Mouse (Mus musculus): ENCODE results near the gene Ppm1m.

Ppm1m gene

DNA sequence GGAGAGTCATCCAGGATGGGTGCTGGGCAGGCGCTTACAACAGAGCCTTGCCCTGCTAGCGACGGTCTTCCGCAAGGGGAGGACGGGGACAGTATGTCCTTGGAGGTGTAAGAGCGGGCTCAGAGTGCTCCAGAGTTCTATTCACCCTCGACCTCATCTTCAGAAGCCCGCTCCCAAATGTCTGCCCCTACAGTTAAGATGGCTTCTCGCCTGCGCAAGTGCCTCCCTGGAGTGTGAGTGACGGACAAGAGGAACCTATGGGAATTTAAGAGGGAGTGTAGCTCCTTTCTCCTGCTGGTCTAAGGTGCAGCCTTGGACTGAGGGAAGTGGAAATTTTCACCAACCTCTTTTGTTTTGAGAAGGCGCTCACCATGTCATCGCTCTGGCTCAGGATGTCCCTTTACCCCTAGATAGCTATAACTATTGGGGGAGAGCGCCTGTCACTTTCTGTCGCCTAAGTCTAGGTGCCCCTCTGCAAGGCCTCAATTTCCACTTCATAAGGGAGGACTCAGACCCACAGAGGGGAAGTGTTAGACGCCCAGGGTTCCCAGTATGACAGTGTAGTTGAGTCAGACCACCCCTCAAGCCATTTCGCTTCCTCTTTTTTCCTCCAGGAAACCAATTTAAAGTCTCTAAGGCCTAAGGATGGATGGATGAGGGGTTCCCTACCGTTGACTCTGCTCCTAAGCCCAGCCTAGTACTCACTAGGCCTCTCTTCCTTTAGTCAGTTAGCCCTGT lies at the start of gene Ppm1m:
Ppm1m (minus strand) TSS at position 212 of the 738 bp plus-strand sequence.
- no peak for DNase-seq

GRCm38 (mm10) chr9:106242813-106243488 lies 43.4 kb upstream of the Ppm1m start:
- no peak for DNase-seq

DNA sequence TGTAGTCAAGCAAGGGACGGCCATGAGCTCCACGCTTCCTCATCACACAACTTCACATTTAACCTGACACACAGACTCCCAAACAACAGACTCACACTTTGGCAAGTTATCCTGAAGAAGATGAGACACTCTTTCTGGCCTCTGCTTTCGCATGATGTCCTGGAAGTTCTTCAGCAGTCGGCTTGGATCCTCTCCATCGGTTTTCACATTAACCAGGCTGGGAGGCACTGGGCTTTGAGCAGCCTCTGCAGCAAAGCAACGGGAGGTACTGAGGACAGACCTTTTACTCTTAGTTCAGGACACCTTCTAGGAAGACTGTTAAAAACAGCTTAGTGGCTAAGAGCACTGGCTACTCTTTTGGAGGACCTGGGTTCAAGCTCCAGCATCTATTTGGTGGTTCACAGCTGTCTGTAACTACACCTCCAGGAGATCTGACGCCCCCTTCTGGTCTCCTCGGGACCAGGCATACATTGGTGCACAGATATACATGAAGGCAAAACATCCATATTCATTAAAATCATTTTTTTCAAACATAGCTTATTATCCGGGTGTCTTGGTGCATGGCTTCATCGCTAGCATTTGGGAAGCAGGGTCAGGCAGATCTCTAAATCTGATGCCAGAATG lies 42.1 kb upstream of the Ppm1m start:
- DNase-seq: no peak

DNA sequence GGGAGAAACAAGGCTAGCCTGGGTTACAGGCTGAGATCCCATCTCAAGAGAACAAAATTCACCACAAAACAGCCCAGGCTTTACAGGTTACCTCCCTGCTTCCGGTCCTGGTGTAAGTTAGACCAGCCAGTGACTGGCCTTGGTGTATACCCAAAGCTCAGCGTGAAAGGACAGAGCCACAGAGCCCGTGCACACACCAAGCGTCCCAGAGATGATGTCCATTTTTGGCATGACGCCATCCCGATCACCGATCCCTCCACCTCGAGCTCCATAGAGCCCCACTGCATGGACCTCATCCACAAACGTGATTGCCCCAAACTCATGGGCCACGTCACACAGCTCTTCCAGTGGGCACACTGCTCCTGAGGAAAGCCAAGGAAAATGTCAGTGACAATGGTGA lies 38.3 kb upstream of the Ppm1m start:
- no peak for DNase-seq

- DNase-seq: no peak
Measured at GRCm38 (mm10) chr9:106237401-106237800, 37.9 kb upstream of the Ppm1m start.

- DNase-seq: no peak
Measured at GRCm38 (mm10) chr9:106236818-106237211, 37.3 kb upstream of the Ppm1m start.

GRCm38 (mm10) chr9:106236156-106236817 lies 36.7 kb upstream of the Ppm1m start:
- DNase-seq: no peak

GRCm38 (mm10) chr9:106235194-106235830 lies 35.8 kb upstream of the Ppm1m start:
- no peak for DNase-seq

DNA sequence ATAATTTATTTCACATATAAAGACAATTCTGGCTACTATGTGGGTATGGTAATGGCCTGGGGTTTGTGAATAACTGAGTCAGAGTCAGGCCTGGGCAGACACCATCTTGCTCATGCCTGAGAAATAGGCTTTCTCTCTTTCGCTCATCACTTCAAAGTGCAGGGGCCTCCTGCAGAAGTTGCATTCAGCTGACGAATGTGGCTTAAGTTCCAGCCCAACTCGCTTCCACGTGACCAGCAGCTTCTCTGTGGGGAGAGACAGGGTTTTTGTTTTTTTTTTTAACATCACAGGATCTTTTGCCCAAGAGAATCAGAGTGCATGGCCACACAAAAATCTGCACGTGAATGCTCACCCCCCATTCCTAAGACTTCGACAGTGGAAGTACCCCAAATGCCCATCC lies 34.4 kb upstream of the Ppm1m start:
- no peak for DNase-seq

- no peak for DNase-seq
Measured at GRCm38 (mm10) chr9:106232956-106233355, 33.4 kb upstream of the Ppm1m start.

- no peak for DNase-seq
Measured at GRCm38 (mm10) chr9:106231816-106232215, 32.3 kb upstream of the Ppm1m start.

GRCm38 (mm10) chr9:106231220-106231619 lies 31.7 kb upstream of the Ppm1m start:
- no peak for DNase-seq

DNA sequence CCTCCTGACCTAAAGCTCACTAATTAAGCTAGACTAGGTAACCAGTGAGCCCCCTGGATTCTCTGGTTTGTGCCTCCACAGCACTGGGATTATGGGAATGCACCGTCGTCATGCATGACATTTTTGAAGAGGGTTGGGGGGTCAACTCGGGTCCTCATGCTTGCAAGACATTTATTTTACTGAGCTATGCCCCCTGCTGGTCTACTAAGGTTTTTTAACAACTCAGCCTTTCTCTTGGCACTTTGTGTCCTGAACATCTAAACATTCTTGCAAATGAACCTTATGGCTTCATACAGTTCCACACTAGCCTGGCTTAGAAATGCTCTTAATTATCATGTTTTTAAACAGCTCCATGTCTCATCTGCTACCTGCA lies 31.2 kb upstream of the Ppm1m start:
- no peak for DNase-seq

DNA sequence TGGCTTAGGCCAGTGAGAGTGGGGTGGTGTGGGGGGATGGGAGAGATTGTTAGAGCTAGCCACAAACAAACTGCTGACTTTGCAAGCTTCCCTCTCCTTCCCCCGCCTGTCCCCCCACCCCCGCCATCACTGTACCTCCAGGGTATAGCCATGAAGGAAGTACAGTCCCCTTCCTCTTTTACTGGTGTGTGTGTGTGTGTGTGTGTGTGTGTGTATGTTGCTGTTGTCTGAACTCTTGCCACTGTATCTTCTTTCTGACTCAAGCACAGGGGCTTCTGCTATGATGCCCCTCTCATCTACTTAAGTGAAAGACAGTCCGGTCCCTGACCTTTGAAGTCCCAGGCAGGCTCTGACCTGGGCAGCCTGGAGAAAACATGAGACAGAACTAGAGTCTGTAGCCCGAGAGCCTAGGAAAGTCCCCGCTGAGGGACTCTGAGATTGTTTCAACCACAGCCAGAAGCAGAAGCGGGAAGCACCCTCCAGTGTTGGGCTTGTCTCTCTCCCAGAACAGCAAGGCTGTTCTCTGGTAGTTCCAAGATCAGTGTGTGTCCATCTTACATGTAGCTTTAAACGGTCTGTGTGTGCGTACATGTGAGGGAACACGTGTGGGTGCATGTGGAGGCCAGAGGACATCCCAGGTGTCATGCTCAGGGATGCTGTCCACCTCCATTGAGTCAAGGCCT lies 30.6 kb upstream of the Ppm1m start:
- no peak for DNase-seq

GRCm38 (mm10) chr9:106227790-106228429 lies 28.4 kb upstream of the Ppm1m start:
- no peak for DNase-seq

GRCm38 (mm10) chr9:106226151-106226682 lies 26.7 kb upstream of the Ppm1m start:
- DNase-seq: peak; percentile 51

GRCm38 (mm10) chr9:106225469-106226150 lies 26.1 kb upstream of the Ppm1m start:
- DNase-seq: no peak

DNA sequence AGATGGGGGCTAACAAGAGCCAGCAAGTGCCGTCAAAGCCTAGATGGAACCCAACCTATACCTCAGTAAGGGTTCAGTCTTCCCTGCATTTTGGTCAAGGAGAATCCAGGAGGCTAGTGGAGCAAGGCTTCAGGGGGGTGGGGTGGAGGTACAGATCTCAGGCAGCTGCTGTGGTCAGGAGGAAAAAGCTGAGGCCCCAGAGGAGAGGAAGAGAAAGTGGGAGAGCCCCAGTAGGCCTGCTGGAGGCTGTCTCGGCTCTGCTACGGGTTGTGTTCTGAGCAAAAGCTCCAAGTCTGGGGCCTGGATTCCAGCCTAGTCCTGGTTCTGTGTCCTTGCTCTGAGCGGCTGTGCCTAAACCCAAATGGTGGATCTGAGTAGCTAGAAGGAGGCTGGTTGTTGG lies 23.4 kb upstream of the Ppm1m start:
- DNase-seq: no peak

- DNase-seq: no peak
Measured at GRCm38 (mm10) chr9:106222261-106222851, 22.8 kb upstream of the Ppm1m start, which contains the start of gene Tlr9. Gene Tlr9, plus strand, starts transcription at chr9:106222598.

DNA sequence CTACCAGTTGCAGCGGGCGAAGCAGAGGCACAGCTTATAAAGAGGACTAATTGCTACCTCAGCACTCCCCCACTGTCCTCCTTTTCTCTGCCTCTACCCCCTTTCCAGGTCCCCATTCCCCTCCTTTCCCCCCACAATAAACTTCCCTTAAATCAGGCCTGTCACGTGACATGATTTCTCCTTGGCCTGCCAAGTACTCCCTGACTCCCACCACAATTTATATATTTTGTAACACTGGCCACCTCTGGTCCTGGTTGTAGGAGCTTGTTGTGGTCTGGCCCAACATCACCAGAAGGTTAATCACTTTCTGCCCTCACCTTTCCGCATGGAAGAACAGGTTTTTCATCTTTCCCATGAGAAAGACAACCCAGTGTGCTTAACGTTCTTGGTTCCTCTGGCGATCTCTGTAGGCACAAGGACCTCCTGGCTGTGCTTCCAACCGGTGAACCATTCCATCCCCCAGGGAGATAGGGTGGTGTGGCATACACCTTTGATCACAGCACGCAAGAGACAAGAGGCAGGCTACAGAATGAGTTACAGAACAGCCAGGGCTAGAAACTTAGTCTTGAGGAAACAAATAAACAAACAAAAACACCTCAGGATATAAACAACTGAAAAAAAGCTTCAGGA lies 21.5 kb upstream of the Ppm1m start:
- DNase-seq: no peak
